Mouse (Mus musculus) heart, adult 2 months (tissue): ENCODE measurements around the gene Sgk1.
"Not testable (repeated sequence)": the region's sequence is repeated elsewhere in the genome, so short reads cannot be mapped to it uniquely, and the experiment has no call there.

Experiments used
- CTCF ChIP-seq: fragments of 200-600 bp; IDR thresholded peaks from 2 replicates; pipeline ENCODE4 v1.8.1; 2022; ENCODE audit warnings: antibody characterized with exemption, mild to moderate bottlenecking, moderate library complexity
- EP300 ChIP-seq: fragments of 200-500 bp; IDR thresholded peaks from 2 replicates; pipeline ENCODE4 v1.6.1; 2011; ENCODE audit warnings: low read depth, low read length, control low read depth; ENCODE audit not compliant: insufficient read depth

GRCm38 (mm10) chr10:21898851-21899250 lies 16.9 kb downstream of the Sgk1 start:
- not testable (repeated sequence) for TF ChIP-seq CTCF, EP300
